Mouse (Mus musculus) limb, embryonic 10.5 days (tissue): ENCODE measurements at regions not wholly inside any gene's neighbourhood (a gene's known extent, or its start where the extent isn't known, plus 50 kb on each side); places are given as distances from the start of the nearest gene placed in this dataset.

Experiments used
- DNase-seq: peaks from one replicate; pipeline ENCODE4 v3.0.0-alpha.2; 2017; ENCODE audit warnings: low spot score
- H3K27ac ChIP-seq: fragments of 300-500 bp; sonication (generic); 2 replicates; pipeline ENCODE4 v1.5.1; 2016; ENCODE audit warnings: mild to moderate bottlenecking
- H3K27me3 ChIP-seq: fragments of 300-500 bp; sonication (generic); 2 replicates; pipeline ENCODE4 v1.6.1; 2016; ENCODE audit warnings: low read depth, mild to moderate bottlenecking; ENCODE audit not compliant: poor library complexity, severe bottlenecking
- H3K36me3 ChIP-seq: fragments of 300-500 bp; sonication (generic); 2 replicates; pipeline ENCODE4 v1.6.1; 2016; ENCODE audit warnings: mild to moderate bottlenecking, moderate library complexity
- H3K4me1 ChIP-seq: fragments of 300-500 bp; sonication (generic); 2 replicates; pipeline ENCODE4 v1.6.1; 2016
- H3K4me3 ChIP-seq: fragments of 300-500 bp; sonication (generic); 2 replicates; pipeline ENCODE4 v1.5.1; 2016; ENCODE audit warnings: mild to moderate bottlenecking, moderate library complexity
- H3K9me3 ChIP-seq: fragments of 300-500 bp; sonication (generic); replicated peaks from 2 replicates; pipeline ENCODE4 v1.6.1; 2016; ENCODE audit warnings: mild to moderate bottlenecking
- WGBS: fragments of 180-500 bp; shearing (Covaris S2); methylation state at CpG from one replicate; pipeline ENCODE4 v1.1.7; 2016; 5-methylcytosine and 5-hydroxymethylcytosine counted together

GRCm38 (mm10) chr13:60273331-60273730, 96.2 kb upstream of the Gas1 start:
- H3K36me3 ChIP-seq = no peaks in the 10 kb centered on the region
- H3K27me3 ChIP-seq = no peaks in the 10 kb centered on the region
- DNase-seq = no peak
- H3K9me3 ChIP-seq = no peaks in the 10 kb centered on the region; the same call in 1 of the 2 replicates
- no peak overlapping the region; the same call in 1 of the 2 replicates for H3K27ac ChIP-seq
- no peak overlapping the region for H3K4me3 ChIP-seq
- H3K4me1 ChIP-seq = peaks cover 36% of the 10 kb centered on the region
- 90% methylated on average over 7 of the region's 7 CpGs for WGBS

DNA sequence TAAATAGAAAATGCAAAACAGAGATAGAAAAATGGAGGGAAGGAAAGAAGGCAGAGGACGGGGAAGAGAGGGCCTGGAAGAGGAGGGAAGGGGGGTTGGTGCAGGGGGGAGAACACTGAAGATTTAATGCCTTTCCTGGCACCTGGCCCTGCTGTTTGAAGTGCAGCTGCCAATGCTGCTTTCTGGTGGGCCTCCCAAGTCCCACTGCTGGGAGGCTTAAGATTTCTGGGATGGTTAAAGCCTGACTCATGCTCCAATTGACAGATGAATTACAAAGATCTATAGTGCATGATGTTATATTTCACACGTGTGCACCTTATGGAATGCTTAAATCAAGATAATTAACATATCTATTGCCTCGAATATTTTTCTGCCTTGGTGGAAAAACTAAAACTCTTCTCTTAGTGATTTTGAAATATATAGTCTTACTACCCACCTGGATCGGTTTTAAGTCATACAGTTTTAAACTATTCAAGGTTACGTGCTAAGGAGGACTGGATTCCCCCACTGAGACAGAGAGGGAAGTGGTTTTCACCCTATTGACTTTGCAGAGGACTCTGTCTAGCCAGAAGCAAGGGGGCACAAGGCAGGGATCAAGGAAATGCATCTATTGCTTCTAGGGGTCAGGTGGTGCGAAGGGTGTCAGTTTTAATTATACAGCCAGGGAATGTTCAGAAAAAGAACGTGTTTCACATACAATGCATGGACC, 105.5 kb upstream of the Gas1 start:
- Histone ChIP-seq H3K27me3 (no peaks in the 10 kb centered on the region), H3K4me1 (peaks cover 21% of the 10 kb centered on the region), H3K4me3 (no peak overlapping the region), H3K36me3 (no peaks in the 10 kb centered on the region), H3K9me3 (no peaks in the 10 kb centered on the region), H3K27ac (peak overlapping the region; percentile 66)
- DNase-seq = peak; percentile 51
- 73% methylated on average over 7 of the region's 7 CpGs for WGBS

GRCm38 (mm10) chr13:60286525-60287224, 109.5 kb upstream of the Gas1 start:
- H3K27ac ChIP-seq = no peak overlapping the region
- WGBS = 50% methylated on average over 11 of the region's 11 CpGs
- no peak overlapping the region for H3K4me3 ChIP-seq
- no peaks in the 10 kb centered on the region for H3K9me3 ChIP-seq
- H3K27me3 ChIP-seq = no peaks in the 10 kb centered on the region
- peaks cover 25% of the 10 kb centered on the region for H3K4me1 ChIP-seq
- H3K36me3 ChIP-seq = no peaks in the 10 kb centered on the region
- DNase-seq = no peak

- Histone ChIP-seq H3K27ac (no peak overlapping the region), H3K4me1 (peaks cover 9% of the 10 kb centered on the region; the same call in 1 of the 2 replicates), H3K27me3 (no peaks in the 10 kb centered on the region), H3K9me3 (no peaks in the 10 kb centered on the region), H3K4me3 (no peak overlapping the region), H3K36me3 (no peaks in the 10 kb centered on the region)
- 62% methylated on average over 3 of the region's 3 CpGs for WGBS
- no peak for DNase-seq
Measured at GRCm38 (mm10) chr13:60289650-60290049, 112.5 kb upstream of the Gas1 start.

GRCm38 (mm10) chr13:60290820-60291219, 113.7 kb upstream of the Gas1 start:
- no peak for DNase-seq
- Histone ChIP-seq H3K9me3 (no peaks in the 10 kb centered on the region), H3K27ac (no peak overlapping the region), H3K4me1 (peaks cover 13% of the 10 kb centered on the region), H3K36me3 (no peaks in the 10 kb centered on the region), H3K27me3 (no peaks in the 10 kb centered on the region), H3K4me3 (no peak overlapping the region)
- WGBS = 84% methylated on average over 4 of the region's 4 CpGs

- Histone ChIP-seq H3K27me3 (no peaks in the 10 kb centered on the region), H3K9me3 (no peaks in the 10 kb centered on the region), H3K4me1 (peaks cover 18% of the 10 kb centered on the region), H3K27ac (no peak overlapping the region), H3K4me3 (no peak overlapping the region), H3K36me3 (no peaks in the 10 kb centered on the region)
- 96% methylated on average over 3 of the region's 3 CpGs for WGBS
- DNase-seq = no peak
Measured at GRCm38 (mm10) chr13:60291344-60291743, 114.2 kb upstream of the Gas1 start.

GRCm38 (mm10) chr13:60296201-60296895, 119.2 kb upstream of the Gas1 start:
- peak overlapping the region; percentile 51; the same call in 1 of the 2 replicates for H3K27ac ChIP-seq
- 73% methylated on average over 13 of the region's 13 CpGs for WGBS

GRCm38 (mm10) chr13:60296896-60297275, 119.7 kb upstream of the Gas1 start:
- H3K4me1 ChIP-seq = peaks cover 18% of the 10 kb centered on the region
- DNase-seq = no peak
- H3K36me3 ChIP-seq = no peaks in the 10 kb centered on the region
- no peaks in the 10 kb centered on the region for H3K27me3 ChIP-seq
- H3K27ac ChIP-seq = no peak overlapping the region
- H3K4me3 ChIP-seq = no peak overlapping the region
- WGBS = 93% methylated on average over 6 of the region's 6 CpGs
- H3K9me3 ChIP-seq = no peaks in the 10 kb centered on the region

More at GRCm38 (mm10) chr13:60296201-60296895, 119.2 kb upstream of the Gas1 start:
- H3K27me3 ChIP-seq = no peaks in the 10 kb centered on the region
- no peak for DNase-seq
- H3K9me3 ChIP-seq = no peaks in the 10 kb centered on the region
- H3K36me3 ChIP-seq = no peaks in the 10 kb centered on the region
- H3K4me1 ChIP-seq = peaks cover 18% of the 10 kb centered on the region
- H3K4me3 ChIP-seq = no peak overlapping the region

GRCm38 (mm10) chr13:60298575-60298974, 121.4 kb upstream of the Gas1 start:
- Histone ChIP-seq H3K27me3 (no peaks in the 10 kb centered on the region), H3K27ac (no peak overlapping the region), H3K4me1 (peaks cover 18% of the 10 kb centered on the region), H3K36me3 (no peaks in the 10 kb centered on the region), H3K4me3 (no peak overlapping the region), H3K9me3 (no peaks in the 10 kb centered on the region)
- 75% methylated on average over 2 of the region's 2 CpGs for WGBS
- DNase-seq = no peak

- 78% methylated on average over 5 of the region's 5 CpGs for WGBS
- Histone ChIP-seq H3K27ac (no peak overlapping the region), H3K4me1 (peaks cover 18% of the 10 kb centered on the region), H3K9me3 (no peaks in the 10 kb centered on the region), H3K27me3 (no peaks in the 10 kb centered on the region), H3K4me3 (no peak overlapping the region), H3K36me3 (no peaks in the 10 kb centered on the region)
- no peak for DNase-seq
Measured at GRCm38 (mm10) chr13:60299076-60299475, 121.9 kb upstream of the Gas1 start.

DNA sequence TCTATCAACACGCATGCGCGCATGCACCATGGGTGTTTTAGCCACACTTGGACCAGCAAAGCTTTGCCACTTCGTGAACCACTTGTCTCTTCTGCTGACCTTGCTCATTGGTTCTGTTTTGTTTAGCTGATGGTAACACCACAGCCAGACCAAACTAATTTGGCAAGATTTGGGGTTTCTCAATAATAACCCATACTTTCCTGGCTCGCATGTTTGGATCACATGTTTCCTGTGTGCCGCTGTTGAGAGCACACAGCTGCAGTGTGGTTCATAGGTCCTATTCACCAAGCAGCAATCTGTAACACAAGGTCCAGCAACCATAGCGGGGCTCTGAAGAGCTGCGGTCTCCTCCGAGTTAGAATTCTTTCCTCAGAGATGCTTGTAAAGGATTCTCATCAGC, 126.4 kb upstream of the Gas1 start:
- DNase-seq = no peak
- H3K9me3 ChIP-seq = no peaks in the 10 kb centered on the region
- 94% methylated on average over 9 of the region's 9 CpGs for WGBS

GRCm38 (mm10) chr13:60305028-60305810, 128.1 kb upstream of the Gas1 start:
- 77% methylated on average over 1 of the region's 1 CpGs for WGBS
- no peaks in the 10 kb centered on the region for H3K27me3 ChIP-seq
- H3K36me3 ChIP-seq = no peaks in the 10 kb centered on the region
- no peak overlapping the region for H3K4me3 ChIP-seq
- H3K4me1 ChIP-seq = peaks cover 20% of the 10 kb centered on the region
- DNase-seq = no peak
- H3K27ac ChIP-seq = no peak overlapping the region
- no peaks in the 10 kb centered on the region for H3K9me3 ChIP-seq

More for the DNA sequence above, 126.4 kb upstream of the Gas1 start:
- peaks cover 21% of the 10 kb centered on the region for H3K4me1 ChIP-seq
- H3K27ac ChIP-seq = no peak overlapping the region
- H3K27me3 ChIP-seq = no peaks in the 10 kb centered on the region
- no peak overlapping the region for H3K4me3 ChIP-seq
- no peaks in the 10 kb centered on the region for H3K36me3 ChIP-seq
